Mouse (Mus musculus) forebrain, embryonic 11.5 days (tissue): Measurements from ENCODE around the gene Trmt10a. TPM values are rescaled to one million over a fixed set of nuclear protein-coding genes. Genes with fewer than 3 reads are reported as not detected.

Experiments used
- ATAC-seq: fragments of 200-750 bp; cut with Nextera tagmentation; replicated peaks from 2 replicates; pipeline ENCODE4 v1.8.0; 2017; ENCODE audit warnings: moderate TSS enrichment; ENCODE audit not compliant: low FRiP score
- DNase-seq: peaks from one replicate; pipeline ENCODE4 v3.0.0-alpha.2; 2017; ENCODE audit warnings: low spot score
- H3K27ac ChIP-seq: fragments of 300-500 bp; sonication (generic); 2 replicates; pipeline ENCODE4 v1.5.1; 2014; ENCODE audit warnings: low read depth, low read length
- H3K27me3 ChIP-seq: fragments of 300-500 bp; sonication (generic); 2 replicates; pipeline ENCODE4 v1.6.1; 2014; ENCODE audit warnings: mild to moderate bottlenecking, low read length, mixed read lengths; ENCODE audit not compliant: control insufficient read depth, insufficient read depth
- H3K36me3 ChIP-seq: fragments of 300-500 bp; sonication (generic); 2 replicates; pipeline ENCODE4 v1.6.1; 2014; ENCODE audit warnings: mild to moderate bottlenecking, low read length, moderate library complexity, mixed read lengths; ENCODE audit not compliant: control insufficient read depth, insufficient read depth
- H3K4me1 ChIP-seq: fragments of 300-500 bp; sonication (generic); replicated peaks from 2 replicates; pipeline ENCODE4 v1.6.1; 2014; ENCODE audit warnings: low read length, mixed read lengths; ENCODE audit not compliant: control insufficient read depth, insufficient read depth
- H3K4me2 ChIP-seq: fragments of 300-500 bp; sonication (generic); 2 replicates; pipeline ENCODE4 v1.6.1; 2014; ENCODE audit warnings: low read depth, mild to moderate bottlenecking, low read length, moderate library complexity, mixed read lengths; ENCODE audit not compliant: severe bottlenecking
- H3K4me3 ChIP-seq: fragments of 300-500 bp; sonication (generic); 2 replicates; pipeline ENCODE4 v1.5.1; 2014; ENCODE audit warnings: low read depth, low read length
- H3K9ac ChIP-seq: fragments of 300-500 bp; sonication (generic); 2 replicates; pipeline ENCODE4 v1.6.1; 2014; ENCODE audit warnings: low read length
- H3K9me3 ChIP-seq: fragments of 300-500 bp; sonication (generic); 2 replicates; pipeline ENCODE4 v1.6.1; 2016; ENCODE audit warnings: low read length, mixed read lengths; ENCODE audit not compliant: control insufficient read depth
- WGBS: fragments of 180-500 bp; shearing (Covaris S2); extraction: QIAGEN DNeasy Blood & Tissue Kit; methylation state at CpG from one replicate; pipeline ENCODE4 v1.1.7; 2014; 5-methylcytosine and 5-hydroxymethylcytosine counted together
- polyA plus RNA-seq: library from polyadenylated mRNA; unstranded; fragments of >200 nt; fragmentation: Nextera tagmentation; extraction: Ambion mirVana; gene quantifications from 2 replicates; pipeline ENCODE4 v1.2.1, GENCODE M21; 2014

Trmt10a gene
- polyA plus RNA-seq, 1 experiment from 2014 or later: 15.1 TPM

DNA sequence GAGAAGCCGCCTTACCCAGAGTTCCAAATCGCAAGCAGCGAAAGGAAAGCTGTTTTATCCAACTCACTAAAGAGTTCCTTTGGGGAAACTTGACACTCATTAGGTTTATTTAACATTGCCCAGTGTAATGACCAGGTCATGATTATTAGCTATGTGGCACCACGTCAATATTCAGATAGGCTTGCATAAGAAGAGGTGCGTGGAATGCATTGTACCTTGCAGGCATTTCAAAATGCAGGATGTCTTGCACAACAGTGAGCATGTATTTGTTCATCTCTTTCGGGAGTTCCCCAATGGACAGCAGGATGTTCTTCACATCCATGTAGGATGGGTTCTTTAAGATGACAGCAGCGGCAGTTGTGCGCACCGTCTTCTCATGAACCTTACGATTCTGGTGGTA is 36.4 kb upstream of the Trmt10a start:
- no peak for ATAC-seq
- 92% methylated on average over 10 of the region's 10 CpGs for WGBS
- Histone ChIP-seq H3K9ac (no peak overlapping the region), H3K4me1 (no peaks in the 10 kb centered on the region), H3K4me3 (no peak overlapping the region), H3K9me3 (no peaks in the 10 kb centered on the region), H3K27me3 (no peaks in the 10 kb centered on the region), H3K36me3 (no peaks in the 10 kb centered on the region), H3K4me2 (no peak overlapping the region), H3K27ac (no peak overlapping the region)
- DNase-seq: no peak

DNA sequence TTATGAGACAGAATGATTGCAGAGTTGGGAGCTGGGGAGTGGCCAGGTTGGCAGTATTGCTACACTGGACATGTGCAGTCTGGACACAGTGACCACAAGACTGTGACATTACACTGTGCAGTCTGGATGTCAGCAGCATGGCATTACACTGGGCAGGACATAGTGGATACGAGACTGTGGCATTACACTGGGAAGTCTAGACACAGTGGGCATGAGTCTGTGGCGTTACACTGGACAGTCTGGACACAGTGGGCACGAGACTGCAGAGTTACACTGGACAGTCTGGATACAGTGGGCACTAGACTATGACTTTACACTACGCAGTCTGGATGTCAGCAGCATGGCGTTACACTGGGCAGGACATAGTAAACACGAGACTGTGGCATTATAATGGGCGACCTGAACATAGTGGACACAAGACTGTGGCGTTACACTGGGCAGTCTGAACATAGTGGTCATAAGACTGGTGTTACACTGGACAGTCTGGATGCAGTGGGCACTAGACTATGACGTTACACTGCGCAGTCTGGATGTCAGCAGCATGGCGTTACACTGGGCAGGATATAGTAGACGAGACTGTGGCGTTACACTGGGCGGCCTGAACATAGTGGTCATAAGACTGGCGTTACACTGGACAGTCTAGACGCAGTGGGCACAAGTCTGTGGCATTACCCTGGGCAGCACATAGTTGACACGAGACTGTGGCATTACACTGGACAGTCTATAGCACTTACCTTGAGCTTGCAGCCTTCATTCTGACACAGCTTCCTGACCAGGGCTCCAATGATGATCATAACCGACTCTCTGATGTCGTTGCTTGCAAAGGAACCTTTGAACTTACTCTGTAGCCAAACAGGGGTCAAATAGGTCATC is 32.1 kb upstream of the Trmt10a start:
- ATAC-seq (no peak), DNase-seq (no peak)
- WGBS: 91% methylated on average over 19 of the region's 19 CpGs
- H3K27me3 ChIP-seq: no peaks in the 10 kb centered on the region
- H3K9me3 ChIP-seq: no peaks in the 10 kb centered on the region
- no peak overlapping the region for H3K9ac ChIP-seq
- no peaks in the 10 kb centered on the region for H3K36me3 ChIP-seq
- H3K4me1 ChIP-seq: no peaks in the 10 kb centered on the region
- H3K4me2 ChIP-seq: no peak overlapping the region
- no peak overlapping the region for H3K4me3 ChIP-seq
- no peak overlapping the region for H3K27ac ChIP-seq

DNA sequence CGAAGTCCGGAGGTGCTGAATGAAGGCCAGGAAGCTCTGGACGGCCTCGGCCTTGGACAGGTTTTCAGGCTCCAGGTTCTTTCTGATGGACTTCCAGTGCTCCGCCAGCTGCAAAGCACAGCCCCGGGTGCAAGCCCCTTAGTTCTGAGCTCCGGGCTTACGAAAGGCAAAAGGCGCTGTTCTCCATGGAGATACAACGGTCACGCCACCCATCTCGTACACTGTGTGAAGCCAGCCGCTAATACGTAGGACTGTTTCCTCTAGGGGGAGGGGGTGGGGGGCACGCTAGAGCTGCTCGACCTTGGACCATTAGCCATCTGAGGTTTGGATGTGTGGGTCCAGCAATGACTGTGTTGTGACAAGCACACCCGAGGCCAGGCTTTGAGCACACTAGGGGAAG is 29.1 kb upstream of the Trmt10a start:
- Histone ChIP-seq H3K9me3 (no peaks in the 10 kb centered on the region), H3K4me1 (no peaks in the 10 kb centered on the region), H3K4me2 (no peak overlapping the region), H3K36me3 (no peaks in the 10 kb centered on the region), H3K27me3 (no peaks in the 10 kb centered on the region), H3K27ac (no peak overlapping the region), H3K4me3 (no peak overlapping the region), H3K9ac (no peak overlapping the region)
- no peak for ATAC-seq
- no peak for DNase-seq
- 91% methylated on average over 17 of the region's 17 CpGs for WGBS

DNA sequence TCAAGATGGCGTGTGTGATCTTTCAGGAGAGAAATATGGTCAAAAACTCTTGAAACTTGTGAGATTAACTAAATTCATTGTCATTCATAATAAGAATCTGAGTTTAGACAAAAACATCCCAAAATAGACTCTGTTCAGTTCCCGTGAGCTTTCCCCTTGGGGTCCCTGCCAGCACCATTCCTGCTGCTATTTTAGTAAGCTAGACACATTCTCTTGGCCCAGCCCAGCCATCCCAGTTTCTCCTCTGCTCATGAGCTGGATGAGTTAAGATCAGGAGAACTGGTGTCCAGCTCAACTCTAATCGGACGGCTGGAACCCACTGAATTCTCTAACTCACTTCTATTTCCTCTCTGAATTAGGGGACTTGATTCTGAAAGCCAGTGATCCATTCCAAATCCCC is 26.4 kb upstream of the Trmt10a start:
- no peak overlapping the region for H3K9ac ChIP-seq
- H3K27me3 ChIP-seq: no peaks in the 10 kb centered on the region
- H3K36me3 ChIP-seq: no peaks in the 10 kb centered on the region
- no peak for ATAC-seq
- 88% methylated on average over 4 of the region's 4 CpGs for WGBS
- H3K4me3 ChIP-seq: no peak overlapping the region
- H3K4me1 ChIP-seq: no peaks in the 10 kb centered on the region
- H3K4me2 ChIP-seq: no peak overlapping the region
- no peaks in the 10 kb centered on the region for H3K9me3 ChIP-seq
- no peak overlapping the region for H3K27ac ChIP-seq
- DNase-seq: no peak

DNA sequence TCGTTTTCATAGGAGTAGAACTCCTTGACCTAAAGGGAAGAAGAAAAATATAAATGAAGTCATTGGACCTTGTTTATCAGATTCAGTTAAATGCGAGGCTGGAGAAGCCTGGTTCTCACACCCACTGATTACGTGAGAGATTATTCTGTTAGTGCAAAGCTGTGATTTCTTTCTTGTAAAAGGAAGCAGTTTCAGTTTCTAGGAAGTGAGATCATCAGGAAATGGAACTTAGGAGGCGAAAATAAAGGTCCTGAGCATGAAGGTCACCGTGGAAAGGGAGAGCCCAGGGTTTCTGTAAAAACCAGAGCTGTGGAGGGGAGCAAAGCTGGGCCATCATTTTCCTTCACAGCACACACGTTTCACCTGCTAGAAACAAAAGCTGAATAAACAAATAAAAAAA is 24.9 kb upstream of the Trmt10a start:
- no peaks in the 10 kb centered on the region for H3K36me3 ChIP-seq
- H3K4me2 ChIP-seq: no peak overlapping the region
- H3K4me3 ChIP-seq: no peak overlapping the region
- no peaks in the 10 kb centered on the region for H3K27me3 ChIP-seq
- no peak for DNase-seq
- no peak for ATAC-seq
- no peak overlapping the region for H3K27ac ChIP-seq
- no peaks in the 10 kb centered on the region for H3K4me1 ChIP-seq
- no peaks in the 10 kb centered on the region for H3K9me3 ChIP-seq
- WGBS: 76% methylated on average over 6 of the region's 6 CpGs
- H3K9ac ChIP-seq: no peak overlapping the region

DNA sequence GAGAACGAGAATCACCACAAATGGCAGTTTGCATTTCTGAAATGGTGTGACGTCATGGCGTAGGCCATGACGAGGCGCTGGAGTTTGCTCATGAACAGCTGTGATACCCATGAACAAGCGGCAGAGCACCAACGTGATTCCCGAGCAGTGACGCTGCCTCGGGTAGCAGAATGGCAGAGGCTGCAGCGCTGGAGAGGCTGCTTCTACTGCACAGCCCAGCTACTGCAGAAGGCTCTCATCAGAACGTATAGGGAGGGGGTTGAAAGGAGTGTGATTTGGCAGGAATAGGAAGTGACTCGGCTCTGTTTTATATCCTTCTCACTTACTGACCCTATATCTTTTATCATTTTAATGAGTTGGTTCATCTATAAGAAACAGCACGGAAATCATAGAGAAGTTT is 24.4 kb upstream of the Trmt10a start:
- H3K4me1 ChIP-seq: no peaks in the 10 kb centered on the region
- DNase-seq: no peak
- H3K27ac ChIP-seq: no peak overlapping the region
- no peak for ATAC-seq
- no peaks in the 10 kb centered on the region for H3K9me3 ChIP-seq
- no peak overlapping the region for H3K4me2 ChIP-seq
- no peaks in the 10 kb centered on the region for H3K27me3 ChIP-seq
- 84% methylated on average over 14 of the region's 14 CpGs for WGBS
- H3K36me3 ChIP-seq: no peaks in the 10 kb centered on the region
- H3K4me3 ChIP-seq: no peak overlapping the region
- H3K9ac ChIP-seq: no peak overlapping the region

DNA sequence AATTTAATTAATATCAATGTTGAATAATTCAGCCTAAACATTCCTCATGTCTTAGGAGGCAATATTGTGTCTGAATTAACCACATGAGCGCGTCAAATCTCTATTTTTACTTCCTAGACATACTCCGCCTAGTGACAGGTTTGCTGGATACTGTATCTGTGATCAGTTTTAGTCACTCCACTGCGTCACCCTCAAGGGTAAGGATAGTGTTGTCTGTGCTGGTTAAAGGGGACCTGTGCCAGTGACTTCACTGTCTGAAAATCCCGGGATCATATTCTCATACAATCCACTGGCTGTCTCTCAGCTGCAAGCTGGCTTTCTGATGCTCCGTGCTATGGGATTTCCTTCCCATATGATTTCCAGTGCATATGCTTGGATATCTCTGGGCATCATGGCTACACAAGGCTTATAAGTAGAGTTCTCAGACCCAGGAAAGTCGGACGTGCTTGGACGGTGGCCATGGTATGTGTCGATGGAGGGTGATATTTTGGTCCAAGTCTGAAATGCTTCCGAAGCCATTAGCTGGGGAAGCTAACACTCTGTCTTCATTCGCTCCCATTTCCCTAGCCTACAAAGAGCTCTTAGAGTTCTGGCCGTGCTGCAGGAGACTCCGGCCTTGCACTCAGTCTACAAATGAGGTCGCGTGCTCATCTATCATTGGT is 23.7 kb upstream of the Trmt10a start:
- WGBS: 95% methylated on average over 16 of the region's 16 CpGs
- no peaks in the 10 kb centered on the region for H3K9me3 ChIP-seq
- H3K4me2 ChIP-seq: no peak overlapping the region
- H3K27ac ChIP-seq: no peak overlapping the region
- no peak overlapping the region for H3K9ac ChIP-seq
- DNase-seq: no peak
- H3K27me3 ChIP-seq: no peaks in the 10 kb centered on the region
- ATAC-seq: no peak
- H3K36me3 ChIP-seq: no peaks in the 10 kb centered on the region
- H3K4me3 ChIP-seq: no peak overlapping the region
- H3K4me1 ChIP-seq: no peaks in the 10 kb centered on the region

DNA sequence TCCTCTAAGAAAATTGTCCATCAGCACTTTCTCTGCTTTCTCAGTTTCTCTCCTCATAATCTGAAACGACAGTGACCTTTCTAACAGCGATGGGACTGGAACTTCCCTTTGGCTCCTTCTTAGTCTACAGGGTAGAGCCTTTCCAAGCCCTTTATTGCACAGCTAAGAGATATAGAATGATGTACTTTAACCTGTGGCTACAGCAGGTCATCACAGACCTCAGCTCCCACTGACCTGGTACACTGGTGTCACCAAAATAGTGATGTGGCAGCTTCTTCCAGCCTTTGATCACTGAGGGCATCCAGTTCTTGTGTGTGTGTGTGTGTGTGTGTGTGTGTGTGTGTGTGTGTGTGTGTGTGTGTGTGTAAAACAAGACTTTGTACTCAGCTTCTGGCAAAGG is 21.8 kb upstream of the Trmt10a start:
- DNase-seq (no peak), ATAC-seq (no peak)
- no peaks in the 10 kb centered on the region for H3K9me3 ChIP-seq
- no peaks in the 10 kb centered on the region for H3K36me3 ChIP-seq
- no peak overlapping the region for H3K4me2 ChIP-seq
- H3K4me1 ChIP-seq: no peaks in the 10 kb centered on the region
- no peak overlapping the region for H3K9ac ChIP-seq
- H3K27me3 ChIP-seq: no peaks in the 10 kb centered on the region
- H3K27ac ChIP-seq: no peak overlapping the region
- H3K4me3 ChIP-seq: no peak overlapping the region
- 98% methylated on average over 2 of the region's 2 CpGs for WGBS

DNA sequence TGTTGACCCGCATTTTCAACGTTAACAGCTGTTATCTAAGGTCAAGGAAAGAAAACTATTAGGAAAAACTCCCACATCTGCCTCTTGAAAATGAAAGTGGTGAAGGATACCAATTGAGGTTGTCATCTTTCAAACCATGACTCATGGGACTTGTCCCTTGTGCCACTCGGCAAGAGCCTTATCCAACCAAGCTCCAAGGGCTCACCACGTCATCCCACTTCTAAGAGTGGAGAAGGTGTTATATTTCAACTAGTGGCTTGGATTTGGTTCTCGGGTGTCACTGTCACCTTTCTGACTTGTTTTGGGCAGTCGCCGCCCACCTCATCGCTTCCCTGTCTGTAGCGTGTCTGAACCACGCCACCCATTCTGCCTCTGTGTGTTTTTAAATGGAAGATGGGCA is 19.4 kb upstream of the Trmt10a start:
- no peak overlapping the region for H3K27ac ChIP-seq
- DNase-seq: no peak
- 91% methylated on average over 10 of the region's 10 CpGs for WGBS
- no peak overlapping the region for H3K4me2 ChIP-seq
- H3K9ac ChIP-seq: no peak overlapping the region
- H3K9me3 ChIP-seq: no peaks in the 10 kb centered on the region
- no peak for ATAC-seq
- no peaks in the 10 kb centered on the region for H3K36me3 ChIP-seq
- H3K27me3 ChIP-seq: no peaks in the 10 kb centered on the region
- H3K4me3 ChIP-seq: no peak overlapping the region
- H3K4me1 ChIP-seq: no peaks in the 10 kb centered on the region
